Mouse (Mus musculus) olfactory bulb, adult 2 months (tissue): Measurements from ENCODE around the gene Tctex1d4.

Experiments used
- CTCF ChIP-seq: fragments of 200-500 bp; IDR thresholded peaks from 2 replicates; pipeline ENCODE4 v1.5.1; 2012; ENCODE audit warnings: low read depth, mild to moderate bottlenecking, low read length, moderate library complexity; ENCODE audit not compliant: insufficient read depth
- POLR2A ChIP-seq: fragments of 200-500 bp; IDR thresholded peaks from 2 replicates; pipeline ENCODE4 v1.6.1; 2012; ENCODE audit warnings: mild to moderate bottlenecking, low read depth, low read length, moderate library complexity; ENCODE audit not compliant: insufficient read depth

GRCm38 (mm10) chr4:117145248-117145647 is 18.7 kb downstream of the Tctex1d4 start:
- TF ChIP-seq CTCF (no peak), POLR2A (no peak)
